Mouse (Mus musculus) B cell, adult 62 days (primary cell): ENCODE measurements around the gene Gabrr2. TPM values are rescaled to one million over a fixed set of nuclear protein-coding genes. Genes with fewer than 3 reads are reported as not detected.

ENCODE experiments used
- total RNA-seq: library from RNA; stranded (reverse); gene quantifications from 4 replicates; pipeline ENCODE4 v1.2.4, GENCODE M21; 2023

The Gabrr2 gene
- 2.9 TPM in 1 of 4 replicates, not detected in the others for total RNA-seq

GRCm38 (mm10) chr4:33062981-33063380 is at the start of gene Gabrr2:
TSS of gene Gabrr2 (plus strand) at chr4:33062999.

GRCm38 (mm10) chr4:33031195-33031960 is 31.4 kb upstream of the Gabrr2 start, which contains the start of gene Ube2j1:
TSS of gene Ube2j1 (plus strand) at chr4:33031416.

GRCm38 (mm10) chr4:33132221-33132620 is 69.4 kb downstream of the Gabrr2 start, which contains the start of gene Gabrr1:
TSS of gene Gabrr1 (plus strand) at chr4:33132521.

Other genes starting within 250 kb of the Gabrr2 start
- 0.63 to 1.6 TPM (median 0.72 TPM) in 4 replicates for gene Ankrd6, start 112.2 kb upstream of the Gabrr2 start, total RNA-seq
- gene Rragd, start 80.0 kb upstream of the Gabrr2 start, total RNA-seq = 3.2 to 4.5 TPM (median 4.0 TPM) in 4 replicates
- gene Ube2j1, start 31.6 kb upstream of the Gabrr2 start, total RNA-seq = 90.3 to 104 TPM (median 99.5 TPM) in 4 replicates
- gene Gabrr1, start 69.5 kb downstream of the Gabrr2 start, total RNA-seq = not detected in 4 replicates
- gene Pm20d2, start 126.7 kb downstream of the Gabrr2 start, total RNA-seq = 0.57 TPM in 1 of 4 replicates, not detected in the others
- gene Srsf12, start 146.0 kb downstream of the Gabrr2 start, total RNA-seq = 0.24 TPM in 1 of 4 replicates, not detected in the others
- 683 to 784 TPM (median 758 TPM) in 4 replicates for gene Pnrc1, start 227.2 kb downstream of the Gabrr2 start, total RNA-seq
- gene Rngtt, start 247.3 kb downstream of the Gabrr2 start, total RNA-seq = 38.2 to 47.6 TPM (median 43.4 TPM) in 4 replicates